Mouse (Mus musculus) MN1 (cell line): Measurements from ENCODE around the gene Pum1.

ENCODE experiments used
- DNase-seq: peaks from one replicate; pipeline ENCODE4 v3.0.0-alpha.2; 2016; ENCODE audit warnings: low spot score

Pum1 gene

GRCm38 (mm10) chr4:130815860-130816259, 152.7 kb downstream of the Pum1 start:
- no peak for DNase-seq

GRCm38 (mm10) chr4:130819806-130820205, 156.7 kb downstream of the Pum1 start:
- no peak for DNase-seq

GRCm38 (mm10) chr4:130820594-130821255, 157.6 kb downstream of the Pum1 start:
- no peak for DNase-seq

GRCm38 (mm10) chr4:130828851-130829673, 165.9 kb downstream of the Pum1 start:
- no peak for DNase-seq
